Mouse (Mus musculus) left cerebral cortex, adult 11 months (tissue): ENCODE results near the gene 2700081O15Rik.
"Not testable (repeated sequence)": the region's sequence is repeated elsewhere in the genome, so short reads cannot be mapped to it uniquely, and the experiment has no call there.

Experiments used
- DNase-seq: peaks from one replicate; pipeline ENCODE4 v3.0.0; 2022; ENCODE audit warnings: low spot score

2700081O15Rik gene

GRCm38 (mm10) chr19:7416834-7417735 lies at the start of gene 2700081O15Rik:
TSS of gene 2700081O15Rik (plus strand) at chr19:7417625.
- DNase-seq = no peak

- DNase-seq = not testable (repeated sequence)
Measured at GRCm38 (mm10) chr19:7369469-7369868, 48.0 kb upstream of the 2700081O15Rik start.

GRCm38 (mm10) chr19:7374491-7374890 lies 42.9 kb upstream of the 2700081O15Rik start:
- no peak for DNase-seq

- DNase-seq = no peak
Measured at GRCm38 (mm10) chr19:7377639-7378038, 39.8 kb upstream of the 2700081O15Rik start.

- no peak for DNase-seq
Measured at GRCm38 (mm10) chr19:7381906-7382247, 35.5 kb upstream of the 2700081O15Rik start.

- peak; percentile 17 for DNase-seq
Measured at GRCm38 (mm10) chr19:7382248-7382902, 35.0 kb upstream of the 2700081O15Rik start.

GRCm38 (mm10) chr19:7382903-7383865 lies 34.2 kb upstream of the 2700081O15Rik start, which contains the start of gene Spindoc:
TSS of gene Spindoc (minus strand) at chr19:7382994.
- peak; percentile 95 for DNase-seq

- DNase-seq = no peak
Measured at GRCm38 (mm10) chr19:7386042-7386441, 31.4 kb upstream of the 2700081O15Rik start.

- no peak for DNase-seq
Measured at GRCm38 (mm10) chr19:7388488-7388887, 28.9 kb upstream of the 2700081O15Rik start.

- DNase-seq = not testable (repeated sequence)
Measured at GRCm38 (mm10) chr19:7396867-7397826, 20.3 kb upstream of the 2700081O15Rik start.

GRCm38 (mm10) chr19:7398898-7399297 lies 18.5 kb upstream of the 2700081O15Rik start:
- DNase-seq = not testable (repeated sequence)

GRCm38 (mm10) chr19:7400635-7401034 lies 16.8 kb upstream of the 2700081O15Rik start:
- DNase-seq = no peak

GRCm38 (mm10) chr19:7404623-7405229 lies 12.7 kb upstream of the 2700081O15Rik start:
- DNase-seq = no peak

GRCm38 (mm10) chr19:7412361-7412760 lies 5.1 kb upstream of the 2700081O15Rik start:
- no peak for DNase-seq

GRCm38 (mm10) chr19:7415916-7416833 lies 1.2 kb upstream of the 2700081O15Rik start:
- DNase-seq = no peak

GRCm38 (mm10) chr19:7417911-7418849 lies 755 bp downstream of the 2700081O15Rik start:
- no peak for DNase-seq

GRCm38 (mm10) chr19:7419134-7419533 lies 1.7 kb downstream of the 2700081O15Rik start:
- DNase-seq = no peak

GRCm38 (mm10) chr19:7420108-7420507 lies 2.7 kb downstream of the 2700081O15Rik start:
- DNase-seq = no peak
